Mouse (Mus musculus) midbrain, embryonic 14.5 days (tissue): ENCODE data around the gene Kin. TPM values are rescaled to one million over a fixed set of nuclear protein-coding genes. Genes with fewer than 3 reads are reported as not detected.

ENCODE experiments used
- ATAC-seq: fragments of 200-750 bp; cut with Nextera tagmentation; 2 replicates; pipeline ENCODE4 v1.8.0; 2017; ENCODE audit warnings: moderate number of reproducible peaks, moderate library complexity; ENCODE audit not compliant: low FRiP score, low TSS enrichment
- DNase-seq: peaks from one replicate; pipeline ENCODE4 v3.0.0-alpha.2; 2015
- H3K27ac ChIP-seq: fragments of 300-500 bp; sonication (generic); replicated peaks from 2 replicates; pipeline ENCODE4 v1.5.1; 2014; ENCODE audit warnings: mild to moderate bottlenecking, low read depth, low read length, moderate library complexity
- H3K27me3 ChIP-seq: fragments of 300-500 bp; sonication (generic); 2 replicates; pipeline ENCODE4 v1.6.1; 2014; ENCODE audit warnings: low read length, control low read depth, mixed read lengths; ENCODE audit not compliant: control insufficient read depth, insufficient read depth
- H3K36me3 ChIP-seq: fragments of 300-500 bp; sonication (generic); 2 replicates; pipeline ENCODE4 v1.6.1; 2014; ENCODE audit warnings: low read length, control low read depth; ENCODE audit not compliant: control insufficient read depth, insufficient read depth
- H3K4me1 ChIP-seq: fragments of 300-500 bp; sonication (generic); 2 replicates; pipeline ENCODE4 v1.6.1; 2014; ENCODE audit warnings: mild to moderate bottlenecking, antibody characterized with exemption, low read length, control low read depth; ENCODE audit not compliant: control insufficient read depth, insufficient read depth
- H3K4me2 ChIP-seq: fragments of 300-500 bp; sonication (generic); 2 replicates; pipeline ENCODE4 v1.6.1; 2014; ENCODE audit warnings: mild to moderate bottlenecking, low read length, moderate library complexity
- H3K4me3 ChIP-seq: fragments of 300-500 bp; sonication (generic); replicated peaks from 2 replicates; pipeline ENCODE4 v1.5.1; 2014; ENCODE audit warnings: low read depth, low read length
- H3K9ac ChIP-seq: fragments of 300-500 bp; sonication (generic); replicated peaks from 2 replicates; pipeline ENCODE4 v1.6.1; 2014; ENCODE audit warnings: mild to moderate bottlenecking, low read length, moderate library complexity
- H3K9me3 ChIP-seq: fragments of 300-500 bp; sonication (generic); 2 replicates; pipeline ENCODE4 v1.6.1; 2016; ENCODE audit warnings: low read length, control low read depth, mixed read lengths; ENCODE audit not compliant: control insufficient read depth
- WGBS: fragments of 180-500 bp; shearing (Covaris S2); extraction: QIAGEN DNeasy Blood & Tissue Kit; methylation state at CpG from one replicate; pipeline ENCODE4 v1.1.7; 2014; 5-methylcytosine and 5-hydroxymethylcytosine counted together
- polyA plus RNA-seq: library from polyadenylated mRNA; unstranded; fragments of >200 nt; fragmentation: Nextera tagmentation; extraction: Ambion mirVana; gene quantifications from 2 replicates; pipeline ENCODE4 v1.2.1, GENCODE M21; 2014

Kin gene
- polyA plus RNA-seq, 1 experiment from 2014 or later, result 34.2 TPM

GRCm38 (mm10) chr2:10127471-10127870 lies 47.1 kb downstream of the Kin start:
- Histone ChIP-seq H3K4me3 (no peak overlapping the region), H3K9ac (no peak overlapping the region), H3K9me3 (no peaks in the 10 kb centered on the region), H3K27ac (no peak overlapping the region), H3K36me3 (no peaks in the 10 kb centered on the region), H3K4me2 (no peak overlapping the region), H3K27me3 (no peaks in the 10 kb centered on the region), H3K4me1 (no peaks in the 10 kb centered on the region)
- WGBS, result 92% methylated on average over 5 of the region's 5 CpGs
- no peak for ATAC-seq
- DNase-seq, result no peak

GRCm38 (mm10) chr2:10128571-10128970 lies 48.2 kb downstream of the Kin start:
- Histone ChIP-seq H3K36me3 (no peaks in the 10 kb centered on the region), H3K9ac (no peak overlapping the region), H3K4me1 (no peaks in the 10 kb centered on the region), H3K4me3 (no peak overlapping the region), H3K9me3 (no peaks in the 10 kb centered on the region), H3K27me3 (no peaks in the 10 kb centered on the region), H3K4me2 (no peak overlapping the region), H3K27ac (no peak overlapping the region)
- WGBS, result 81% methylated on average over 4 of the region's 4 CpGs
- DNase-seq, result no peak
- no peak for ATAC-seq

GRCm38 (mm10) chr2:10130341-10130990 lies 50.1 kb downstream of the Kin start:
- ATAC-seq, result no peak
- no peaks in the 10 kb centered on the region for H3K4me1 ChIP-seq

DNA sequence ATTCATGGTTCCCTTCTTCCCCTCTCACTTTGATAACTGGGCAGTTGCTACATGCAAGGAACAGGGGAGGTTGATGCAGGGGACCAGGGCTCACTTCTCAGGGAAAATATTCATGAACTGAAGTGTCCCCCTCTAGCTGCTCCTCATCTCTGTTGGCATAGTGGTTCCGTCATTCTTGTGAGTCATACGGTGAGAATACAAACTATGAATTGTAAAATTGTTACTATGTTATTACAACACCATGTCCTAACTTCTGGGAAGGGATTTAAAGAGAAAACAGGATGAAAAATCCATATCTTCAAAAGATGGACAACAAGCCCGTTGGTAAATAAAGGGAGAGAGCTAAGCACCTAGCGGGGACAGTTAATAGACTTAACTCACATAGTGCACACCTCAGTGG lies 50.9 kb downstream of the Kin start, which contains the start of gene Itih2:
Gene Itih2 (minus strand): TSS at position 101 of the 400 bp plus-strand sequence.
- ATAC-seq (no peak), DNase-seq (no peak)
- Histone ChIP-seq H3K36me3 (no peaks in the 10 kb centered on the region), H3K27ac (no peak within 1 kb of the TSS), H3K27me3 (no peaks in the 10 kb centered on the region), H3K9ac (no peak within 1 kb of the TSS), H3K9me3 (no peaks in the 10 kb centered on the region), H3K4me2 (no peak within 1 kb of the TSS), H3K4me1 (no peaks in the 10 kb centered on the region), H3K4me3 (no peak within 1 kb of the TSS)
- 92% methylated on average over 4 of the region's 4 CpGs for WGBS

More at GRCm38 (mm10) chr2:10130341-10130990, 50.1 kb downstream of the Kin start:
- H3K36me3 ChIP-seq, result no peaks in the 10 kb centered on the region
- H3K4me3 ChIP-seq, result no peak overlapping the region
- no peak for DNase-seq
- 76% methylated on average over 8 of the region's 8 CpGs for WGBS
- no peak overlapping the region for H3K9ac ChIP-seq
- no peaks in the 10 kb centered on the region for H3K27me3 ChIP-seq
- H3K9me3 ChIP-seq, result no peaks in the 10 kb centered on the region
- H3K27ac ChIP-seq, result no peak overlapping the region
- no peak overlapping the region for H3K4me2 ChIP-seq

DNA sequence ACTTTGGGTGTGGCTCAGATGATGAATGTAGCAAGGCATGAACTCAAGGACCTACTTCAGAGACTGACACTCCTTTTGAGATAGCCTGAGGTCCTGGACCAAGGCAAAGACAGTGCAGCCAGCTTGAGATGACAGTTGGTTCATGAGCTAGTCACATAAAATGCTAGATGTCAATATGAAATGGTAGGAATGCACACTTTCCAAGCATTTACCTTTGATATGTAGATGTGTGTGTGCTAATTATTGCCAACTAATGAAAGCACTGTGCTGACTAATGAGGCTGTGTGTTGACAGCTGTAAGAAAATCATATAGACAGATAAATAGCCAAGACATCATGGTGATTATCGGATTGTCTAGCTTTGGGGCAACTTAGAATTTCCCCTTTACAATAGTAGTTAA lies 51.7 kb downstream of the Kin start:
- Histone ChIP-seq H3K4me3 (no peak overlapping the region), H3K4me1 (no peaks in the 10 kb centered on the region), H3K9ac (no peak overlapping the region), H3K27me3 (no peaks in the 10 kb centered on the region), H3K9me3 (no peaks in the 10 kb centered on the region), H3K4me2 (no peak overlapping the region), H3K36me3 (no peaks in the 10 kb centered on the region), H3K27ac (no peak overlapping the region)
- ATAC-seq (no peak), DNase-seq (no peak)
- WGBS, result 80% methylated on average over 1 of the region's 1 CpGs

DNA sequence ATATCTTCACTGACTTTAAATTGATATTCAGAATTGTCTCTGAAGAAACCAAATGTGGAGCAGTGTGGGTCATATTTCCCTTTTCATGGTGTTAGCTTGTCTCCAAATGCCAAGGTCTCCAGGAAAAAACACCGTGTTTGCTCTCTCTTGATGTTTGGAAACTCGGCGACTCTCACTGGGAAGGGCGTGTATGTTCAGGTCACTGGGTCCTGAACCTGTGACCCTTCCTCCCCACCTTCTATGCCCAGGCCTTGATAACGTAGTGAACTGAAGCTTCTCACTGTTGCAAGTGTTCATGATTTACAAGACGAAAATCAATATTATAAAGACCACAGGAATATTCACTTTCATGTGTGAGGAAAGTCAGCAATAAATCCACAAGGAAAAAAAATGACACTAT lies 53.5 kb downstream of the Kin start:
- ATAC-seq, result no peak
- Histone ChIP-seq H3K4me1 (no peaks in the 10 kb centered on the region), H3K9me3 (no peaks in the 10 kb centered on the region), H3K9ac (no peak overlapping the region), H3K27ac (no peak overlapping the region), H3K27me3 (no peaks in the 10 kb centered on the region), H3K4me3 (no peak overlapping the region), H3K4me2 (no peak overlapping the region), H3K36me3 (no peaks in the 10 kb centered on the region)
- 81% methylated on average over 6 of the region's 6 CpGs for WGBS
- DNase-seq, result no peak

DNA sequence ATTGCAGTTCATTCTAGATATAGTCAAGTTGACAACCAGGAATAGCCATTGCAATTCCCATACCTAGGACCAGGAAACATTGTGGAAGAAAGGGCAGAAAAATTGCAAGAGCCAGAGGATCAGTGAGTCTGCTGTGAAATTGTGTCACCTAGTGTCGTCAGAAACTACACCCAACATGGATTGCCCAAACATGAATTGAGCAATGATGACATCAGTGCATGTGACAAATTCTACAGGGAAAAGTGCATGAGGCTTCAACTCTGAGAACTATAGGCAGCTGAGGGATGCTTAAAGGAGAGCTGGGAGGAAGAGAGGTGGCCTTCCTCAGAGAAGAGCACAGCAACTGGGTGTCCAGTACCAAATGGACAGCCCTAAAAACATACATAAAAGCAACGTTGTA lies 56.9 kb downstream of the Kin start:
- Histone ChIP-seq H3K9me3 (no peaks in the 10 kb centered on the region), H3K27ac (no peak overlapping the region), H3K36me3 (no peaks in the 10 kb centered on the region), H3K4me3 (no peak overlapping the region), H3K27me3 (no peaks in the 10 kb centered on the region), H3K4me2 (no peak overlapping the region), H3K4me1 (no peaks in the 10 kb centered on the region), H3K9ac (no peak overlapping the region)
- 86% methylated on average over 2 of the region's 2 CpGs for WGBS
- ATAC-seq (no peak), DNase-seq (no peak)

DNA sequence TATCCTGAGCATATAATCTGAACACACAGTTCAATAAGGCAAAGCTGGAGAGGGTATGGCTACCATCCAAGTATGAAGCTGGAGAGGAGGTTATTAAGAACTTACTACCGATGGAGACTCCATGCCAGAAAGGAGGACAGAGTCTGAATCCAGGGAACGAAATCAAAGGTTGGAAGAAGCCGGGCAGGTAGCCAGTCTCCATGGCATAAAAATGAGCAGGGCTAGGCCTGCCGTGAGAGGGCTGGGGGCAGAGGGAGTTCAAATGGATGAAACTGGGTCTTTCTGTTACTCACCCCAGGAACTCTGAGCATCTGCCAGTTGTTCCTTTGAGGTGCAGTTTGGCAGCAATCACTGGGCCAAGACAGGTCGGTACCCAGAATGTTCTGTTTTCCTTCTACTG lies 60.1 kb downstream of the Kin start:
- H3K36me3 ChIP-seq, result no peaks in the 10 kb centered on the region
- H3K27me3 ChIP-seq, result no peaks in the 10 kb centered on the region
- no peak for DNase-seq
- no peaks in the 10 kb centered on the region for H3K4me1 ChIP-seq
- no peaks in the 10 kb centered on the region for H3K9me3 ChIP-seq
- no peak for ATAC-seq
- no peak overlapping the region for H3K27ac ChIP-seq
- H3K9ac ChIP-seq, result no peak overlapping the region
- H3K4me3 ChIP-seq, result no peak overlapping the region
- no peak overlapping the region for H3K4me2 ChIP-seq
- 86% methylated on average over 5 of the region's 5 CpGs for WGBS
